Mouse (Mus musculus): ENCODE measurements around the gene Usp6nl.

GRCm38 (mm10) chr2:6391261-6391660, 68.8 kb downstream of the Usp6nl start:
- TF ChIP-seq EP300 (optimal IDR thresholded peaks at IDR 0.05) (no peak), CTCF (IDR thresholded peaks at IDR 0.05; ENCODE audit: low read depth) (no peak)

Data from stomach, postnatal 0 days (tissue).